Mouse (Mus musculus) spleen, adult 10 weeks (tissue): Measurements from ENCODE around the gene D6Ertd527e. TPM values are rescaled to one million over a fixed set of nuclear protein-coding genes. Genes with fewer than 3 reads are reported as not detected.

ENCODE experiments used
- polyA plus RNA-seq: library from polyadenylated mRNA; stranded (reverse); fragments of 350-450 nt; fragmentation: Illumina TruSeq; extraction: RNeasy Lipid Tissue Mini Kit (QIAGEN cat#74804); gene quantifications from one replicate; pipeline ENCODE4 v1.2.3, GENCODE M21; 2015; ENCODE audit warnings: low replicate concordance; ENCODE audit not compliant: insufficient read depth

D6Ertd527e gene
- polyA plus RNA-seq = 0.83 TPM

DNA sequence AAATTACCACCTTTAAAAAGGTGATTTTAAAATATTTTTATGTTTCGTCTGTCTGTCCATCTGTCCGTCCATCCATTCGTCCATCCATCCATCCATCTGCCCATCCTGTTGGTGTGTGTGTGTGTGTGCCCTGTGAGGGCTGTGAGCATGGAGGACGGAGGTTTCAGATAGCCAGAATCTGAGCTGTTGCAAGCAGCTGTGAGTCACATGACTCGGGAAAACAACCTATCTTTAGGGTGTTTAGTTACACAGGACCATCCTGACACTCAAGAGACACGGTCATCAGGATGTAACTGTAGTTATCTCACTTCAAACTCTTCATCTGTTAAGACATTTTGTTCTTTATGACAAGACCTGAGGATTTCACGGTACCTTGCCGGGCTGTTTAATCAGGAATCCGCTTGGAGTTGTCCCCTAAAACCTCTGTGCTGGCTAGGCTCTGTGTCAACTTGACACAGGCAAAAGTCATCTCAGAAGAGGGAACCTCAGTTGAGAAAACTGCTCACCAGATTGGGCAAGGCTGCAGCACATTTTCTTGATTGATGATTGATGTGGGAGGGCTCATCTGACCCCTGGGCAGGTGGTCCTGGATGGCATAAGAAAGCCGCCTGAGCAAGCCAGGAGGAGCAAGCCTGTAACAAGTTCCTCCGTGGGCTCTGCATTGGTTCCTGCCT is at the start of gene D6Ertd527e:
TSS of gene D6Ertd527e (plus strand) at position 624 of the 674 bp plus-strand sequence.

Other genes with a start within 250 kb of the D6Ertd527e start
- gene Nfu1, start 95.5 kb upstream of the D6Ertd527e start, polyA plus RNA-seq = 84.9 TPM
- 37.7 TPM for gene Gfpt1, start 61.9 kb upstream of the D6Ertd527e start, polyA plus RNA-seq
- 22.3 TPM for gene Antxr1, start 231.1 kb downstream of the D6Ertd527e start, polyA plus RNA-seq
- gene Gkn1, start 246.2 kb downstream of the D6Ertd527e start, polyA plus RNA-seq = not detected